8 mouse cellular contexts compared by ENCODE assay signal in genomic region chr3:51749421-51749811, GRCm38 (mm10).
DNase-seq lines count a peak whose midpoint lies in the region; ATAC-seq and TF ChIP-seq lines count a peak whose summit lies in the region.
"Had no signal": no experiment of that assay in that cellular context is flagged by ENCODE, and none has a peak within 500 bp of the region (broad histone marks: within the 10 kb centered on the region; RNA-seq: fewer than 3 reads in every experiment).

No protein-coding gene starts in this region.

- WGBS in liver, adult 2 months: 79% methylated on average over 7 of the region's 7 CpGs
- WGBS in forebrain, embryonic 15.5 days: 19% methylated on average over 7 of the region's 7 CpGs
- WGBS in intestine, postnatal 0 days: 54% methylated on average over 7 of the region's 7 CpGs
- WGBS in olfactory bulb, adult 2 months: 19% methylated on average over 7 of the region's 7 CpGs
- whole genome bisulfite sequencing in thymus, adult 2 months: 93% methylated on average over 7 of the region's 7 CpGs

- H3K27me3 ChIP-seq in liver, adult 2 months (ENCODE audit: control insufficient read depth, insufficient read depth, low read length): no peaks in the 10 kb centered on the region
- no peaks in the 10 kb centered on the region for H3K27me3 ChIP-seq in forebrain, embryonic 15.5 days
- no peaks in the 10 kb centered on the region for H3K27me3 ChIP-seq in intestine, postnatal 0 days (replicated peaks; ENCODE audit: control insufficient read depth, insufficient read depth, low read length)
- no peaks in the 10 kb centered on the region for H3K27me3 ChIP-seq in thymus, adult 2 months (ENCODE audit: control insufficient read depth, insufficient read depth, low read length)
- H3K27me3 ChIP-seq: megakaryocyte, embryonic 14.5 days had no signal

- no peak overlapping the region for H3K9ac ChIP-seq in liver, adult 2 months (ENCODE audit: low read depth, low read length)
- H3K9ac ChIP-seq in forebrain, embryonic 15.5 days (replicated peaks): peak overlapping the region; percentile 25; the same call in 1 of the 2 replicates
- 0 out of 2 replicates have a peak overlapping the region, but pooled peaks have one; percentile 31 for H3K9ac ChIP-seq in intestine, postnatal 0 days (ENCODE audit: low read depth, low read length)

- no peak for DNase-seq in liver, adult 2 months (ENCODE audit: extremely low read depth, low read depth, low spot score)
- no peak for DNase-seq in liver
- DNase-seq in thymus, adult 2 months: no peak
- no peak for DNase-seq in embryo, embryonic 10 days (ENCODE audit: low spot score)

- H3K4me2 ChIP-seq in forebrain, embryonic 15.5 days (replicated peaks): no peak overlapping the region
- 0 out of 2 replicates have a peak overlapping the region, but pooled peaks have one; percentile 21 for H3K4me2 ChIP-seq in intestine, postnatal 0 days (replicated peaks; ENCODE audit: low read depth)

- H3K27ac ChIP-seq in liver, adult 2 months (replicated peaks; ENCODE audit: insufficient read depth, low read depth, low read length): peak overlapping the region; percentile 2; the same call in 1 of the 2 replicates
- peak overlapping the region; percentile 95 for H3K27ac ChIP-seq in forebrain, embryonic 15.5 days (replicated peaks)
- no peak overlapping the region for H3K27ac ChIP-seq in intestine, postnatal 0 days (ENCODE audit: low read depth, low read length)
- peak overlapping the region; percentile 68 for H3K27ac ChIP-seq in olfactory bulb, adult 2 months (ENCODE audit: insufficient read depth, low read depth, low read length)
- H3K27ac ChIP-seq in thymus, adult 2 months (ENCODE audit: control insufficient read depth, insufficient read depth, low read length): no peak overlapping the region

- ATAC-seq in forebrain, embryonic 15.5 days (replicated peaks): peak; percentile 59
- ATAC-seq in intestine, postnatal 0 days: no peak

- no peak for TF ChIP-seq POLR2A in liver, adult 2 months (IDR thresholded peaks at IDR 0.05; ENCODE audit: extremely low read depth, insufficient read depth, low read length)
- no peak for TF ChIP-seq POLR2A in olfactory bulb, adult 2 months (IDR thresholded peaks at IDR 0.05; ENCODE audit: insufficient read depth, low read depth, low read length)
- no peak for TF ChIP-seq POLR2A in thymus, adult 2 months (IDR thresholded peaks at IDR 0.05; ENCODE audit: control insufficient read depth, extremely low read depth, insufficient read depth, low read length, poor library complexity)

- no peak for TF ChIP-seq CTCF in liver, adult 2 months (IDR thresholded peaks at IDR 0.05; ENCODE audit: low read depth, low read length)
- TF ChIP-seq CTCF in intestine, postnatal 0 days (IDR thresholded peaks at IDR 0.05; ENCODE audit: low read depth): no peak
- TF ChIP-seq CTCF in olfactory bulb, adult 2 months (IDR thresholded peaks at IDR 0.05; ENCODE audit: insufficient read depth, low read depth, low read length): no peak
- no peak for TF ChIP-seq CTCF in thymus, adult 2 months (IDR thresholded peaks at IDR 0.05; ENCODE audit: borderline replicate concordance, control insufficient read depth, extremely low read depth, insufficient read depth, low read length, poor library complexity)

- H3K79me2 ChIP-seq in liver, adult 2 months (ENCODE audit: control insufficient read depth, insufficient read depth, low read length): no peaks in the 10 kb centered on the region

- H3K4me1 ChIP-seq in liver, adult 2 months (ENCODE audit: control insufficient read depth, insufficient read depth, low read length): peaks cover 13% of the 10 kb centered on the region
- peaks cover 34% of the 10 kb centered on the region for H3K4me1 ChIP-seq in forebrain, embryonic 15.5 days
- peaks cover 3% of the 10 kb centered on the region; the same call in 1 of the 2 replicates for H3K4me1 ChIP-seq in intestine, postnatal 0 days (replicated peaks; ENCODE audit: control insufficient read depth, insufficient read depth, low read length)
- H3K4me1 ChIP-seq in olfactory bulb, adult 2 months (ENCODE audit: control insufficient read depth, insufficient read depth, low read length): peaks cover 25% of the 10 kb centered on the region
- H3K4me1 ChIP-seq in thymus, adult 2 months (replicated peaks; ENCODE audit: control insufficient read depth, insufficient read depth, low read length): peaks cover 14% of the 10 kb centered on the region

- no peaks in the 10 kb centered on the region for H3K36me3 ChIP-seq in liver, adult 2 months (ENCODE audit: control insufficient read depth, insufficient read depth, low read length)
- no peaks in the 10 kb centered on the region for H3K36me3 ChIP-seq in forebrain, embryonic 15.5 days
- no peaks in the 10 kb centered on the region for H3K36me3 ChIP-seq in intestine, postnatal 0 days (ENCODE audit: control insufficient read depth, insufficient read depth)
- no peaks in the 10 kb centered on the region for H3K36me3 ChIP-seq in thymus, adult 2 months (ENCODE audit: control insufficient read depth, insufficient read depth, low read length)

- no peaks in the 10 kb centered on the region for H3K9me3 ChIP-seq in forebrain, embryonic 15.5 days
- H3K9me3 ChIP-seq in intestine, postnatal 0 days (ENCODE audit: control insufficient read depth): no peaks in the 10 kb centered on the region

- no peak overlapping the region for H3K4me3 ChIP-seq in liver, adult 2 months (ENCODE audit: insufficient read depth, low read depth, low read length)
- no peak overlapping the region for H3K4me3 ChIP-seq in forebrain, embryonic 15.5 days
- no peak overlapping the region for H3K4me3 ChIP-seq in intestine, postnatal 0 days (ENCODE audit: low read depth, low read length)
- H3K4me3 ChIP-seq in olfactory bulb, adult 2 months (ENCODE audit: insufficient read depth, low read depth, low read length): no peak overlapping the region
- no peak overlapping the region for H3K4me3 ChIP-seq in thymus, adult 2 months (ENCODE audit: control insufficient read depth, insufficient read depth, low read length)
- H3K4me3 ChIP-seq: megakaryocyte, embryonic 14.5 days had no signal

Comparison
In these comparisons a context has a peak if more than half of its experiments do, and no peak if none do; other contexts are left out.
1. H3K27ac ChIP-seq: peak in liver, adult 2 months (single experiment), forebrain, embryonic 15.5 days (single experiment) and olfactory bulb, adult 2 months (single experiment); none in intestine, postnatal 0 days (single experiment) and thymus, adult 2 months (single experiment).